Mouse (Mus musculus): ENCODE data around the gene Aven. TPM values are rescaled to one million over a fixed set of nuclear protein-coding genes. Genes with fewer than 3 reads are reported as not detected.
A peak's percentile ranks its signal among the peaks of the same experiment; 100 is the strongest.

The Aven gene
- polyA plus RNA-seq, 1 experiment from 2014 or later: 6.5 TPM

- H3K27ac ChIP-seq: peak overlapping the region; percentile 99
- peak overlapping the region; percentile 73 for H3K4me3 ChIP-seq
- peak overlapping the region; percentile 71 for H3K4me2 ChIP-seq
- peaks cover 14% of the 10 kb centered on the region for H3K4me1 ChIP-seq
- H3K27me3 ChIP-seq: no peaks in the 10 kb centered on the region
- ATAC-seq (ENCODE audit: insufficient number of reproducible peaks, insufficient read depth, low FRiP score, low TSS enrichment, low read depth): no peak
- 8% methylated on average over 9 of the region's 9 CpGs for WGBS
- H3K9ac ChIP-seq: peak overlapping the region; percentile 99
- H3K36me3 ChIP-seq: no peaks in the 10 kb centered on the region
- no peaks in the 10 kb centered on the region for H3K9me3 ChIP-seq
Measured at GRCm38 (mm10) chr2:112492431-112492855, 321 bp upstream of the Aven start.

GRCm38 (mm10) chr2:112493539-112494260 is 936 bp downstream of the Aven start:
- Histone ChIP-seq H3K4me2 (peak overlapping the region; percentile 71), H3K9ac (peak overlapping the region; percentile 99), H3K27ac (peak overlapping the region; percentile 99), H3K27me3 (no peaks in the 10 kb centered on the region), H3K36me3 (no peaks in the 10 kb centered on the region), H3K4me3 (peak overlapping the region; percentile 73), H3K4me1 (peaks cover 14% of the 10 kb centered on the region), H3K9me3 (no peaks in the 10 kb centered on the region)
- WGBS: 46% methylated on average over 11 of the region's 11 CpGs
- ATAC-seq (ENCODE audit: insufficient number of reproducible peaks, insufficient read depth, low FRiP score, low TSS enrichment, low read depth): peak; percentile 22; the same call in 1 of the 2 replicates

DNA sequence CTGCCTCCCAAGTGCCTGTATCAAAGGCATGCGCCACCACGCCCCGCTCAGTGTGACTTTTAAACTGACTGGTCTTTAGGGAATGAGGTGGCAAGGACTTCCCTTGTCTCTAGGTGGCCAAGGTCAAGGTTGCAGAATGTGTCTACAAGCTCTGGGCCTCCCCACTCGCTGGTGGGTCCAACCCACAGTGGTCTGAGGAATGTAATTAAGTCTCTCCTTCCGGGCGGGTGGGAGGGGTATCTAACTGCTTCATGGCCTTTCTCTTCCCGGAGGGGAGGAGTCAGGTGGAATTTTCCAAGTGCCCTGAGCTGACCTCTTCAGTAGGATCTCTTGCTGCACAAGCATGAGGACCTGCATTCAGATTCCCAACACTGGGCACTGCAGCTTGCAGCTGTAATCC is 5.1 kb downstream of the Aven start:
- H3K36me3 ChIP-seq: no peaks in the 10 kb centered on the region
- no peak overlapping the region for H3K4me3 ChIP-seq
- no peak overlapping the region for H3K4me2 ChIP-seq
- no peaks in the 10 kb centered on the region for H3K9me3 ChIP-seq
- no peak for ATAC-seq (ENCODE audit: insufficient number of reproducible peaks, insufficient read depth, low FRiP score, low TSS enrichment, low read depth)
- H3K27me3 ChIP-seq: no peaks in the 10 kb centered on the region
- H3K27ac ChIP-seq: no peak overlapping the region
- peaks cover 7% of the 10 kb centered on the region; the same call in 1 of the 2 replicates for H3K4me1 ChIP-seq
- H3K9ac ChIP-seq: no peak overlapping the region
- WGBS: 61% methylated on average over 7 of the region's 7 CpGs

DNA sequence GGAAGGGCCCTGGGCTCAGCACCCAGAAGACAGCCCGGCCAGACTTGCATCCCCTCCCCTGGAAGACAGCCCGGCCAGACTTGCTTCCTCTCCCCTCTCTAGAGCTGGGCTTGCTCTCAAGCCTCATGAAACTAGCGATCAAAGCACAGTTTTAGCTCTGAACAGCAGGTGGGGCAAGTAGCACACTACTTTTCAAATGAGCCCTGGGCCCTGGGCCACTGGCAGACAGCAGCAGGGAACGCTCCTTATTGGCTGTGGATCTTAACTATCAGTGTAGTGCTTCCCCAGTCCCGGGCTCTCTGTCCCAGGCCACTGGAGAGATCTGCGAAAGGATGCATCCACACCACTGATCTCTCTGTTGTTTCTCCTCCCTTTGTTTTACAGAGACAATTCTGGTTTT is 8.4 kb downstream of the Aven start:
- ATAC-seq (ENCODE audit: insufficient number of reproducible peaks, insufficient read depth, low FRiP score, low TSS enrichment, low read depth): no peak
- no peaks in the 10 kb centered on the region for H3K27me3 ChIP-seq
- WGBS: 5% methylated on average over 6 of the region's 6 CpGs
- H3K27ac ChIP-seq: no peak overlapping the region
- H3K4me2 ChIP-seq: peak overlapping the region; percentile 18; the same call in 1 of the 2 replicates
- 0 out of 2 replicates have a peak overlapping the region, but pooled peaks have one; percentile 40 for H3K9ac ChIP-seq
- H3K36me3 ChIP-seq: no peaks in the 10 kb centered on the region
- H3K4me3 ChIP-seq: no peak overlapping the region
- H3K9me3 ChIP-seq: no peaks in the 10 kb centered on the region
- peaks cover 3% of the 10 kb centered on the region; the same call in 1 of the 2 replicates for H3K4me1 ChIP-seq

- H3K4me2 ChIP-seq: no peak overlapping the region
- H3K4me1 ChIP-seq: peaks cover 3% of the 10 kb centered on the region; the same call in 1 of the 2 replicates
- no peak overlapping the region for H3K4me3 ChIP-seq
- H3K27me3 ChIP-seq: no peaks in the 10 kb centered on the region
- no peaks in the 10 kb centered on the region for H3K9me3 ChIP-seq
- ATAC-seq (ENCODE audit: insufficient number of reproducible peaks, insufficient read depth, low FRiP score, low TSS enrichment, low read depth): no peak
- H3K9ac ChIP-seq: no peak overlapping the region
- 86% methylated on average over 6 of the region's 6 CpGs for WGBS
- no peak overlapping the region for H3K27ac ChIP-seq
- no peaks in the 10 kb centered on the region for H3K36me3 ChIP-seq
Measured at GRCm38 (mm10) chr2:112503978-112504377, 11.2 kb downstream of the Aven start.

GRCm38 (mm10) chr2:112506841-112507435 is 14.2 kb downstream of the Aven start:
- ATAC-seq (ENCODE audit: insufficient number of reproducible peaks, insufficient read depth, low FRiP score, low TSS enrichment, low read depth): no peak
- 80% methylated on average over 5 of the region's 5 CpGs for WGBS
- no peaks in the 10 kb centered on the region for H3K4me1 ChIP-seq
- no peaks in the 10 kb centered on the region for H3K27me3 ChIP-seq
- H3K27ac ChIP-seq: no peak overlapping the region
- H3K36me3 ChIP-seq: no peaks in the 10 kb centered on the region
- H3K4me2 ChIP-seq: no peak overlapping the region
- no peaks in the 10 kb centered on the region for H3K9me3 ChIP-seq
- H3K9ac ChIP-seq: no peak overlapping the region
- no peak overlapping the region for H3K4me3 ChIP-seq

- no peak overlapping the region for H3K9ac ChIP-seq
- no peak overlapping the region for H3K27ac ChIP-seq
- no peaks in the 10 kb centered on the region for H3K4me1 ChIP-seq
- no peak for ATAC-seq (ENCODE audit: insufficient number of reproducible peaks, insufficient read depth, low FRiP score, low TSS enrichment, low read depth)
- no peaks in the 10 kb centered on the region for H3K36me3 ChIP-seq
- no peak overlapping the region for H3K4me3 ChIP-seq
- H3K9me3 ChIP-seq: no peaks in the 10 kb centered on the region
- 91% methylated on average over 1 of the region's 1 CpGs for WGBS
- H3K4me2 ChIP-seq: no peak overlapping the region
- H3K27me3 ChIP-seq: no peaks in the 10 kb centered on the region
Measured at GRCm38 (mm10) chr2:112507444-112507843, 14.7 kb downstream of the Aven start.

GRCm38 (mm10) chr2:112510140-112510539 is 17.4 kb downstream of the Aven start:
- no peak for ATAC-seq (ENCODE audit: insufficient number of reproducible peaks, insufficient read depth, low FRiP score, low TSS enrichment, low read depth)
- WGBS: 83% methylated on average over 4 of the region's 4 CpGs
- Histone ChIP-seq H3K27ac (no peak overlapping the region), H3K4me2 (no peak overlapping the region), H3K9ac (no peak overlapping the region), H3K27me3 (no peaks in the 10 kb centered on the region), H3K9me3 (no peaks in the 10 kb centered on the region), H3K36me3 (no peaks in the 10 kb centered on the region), H3K4me3 (no peak overlapping the region), H3K4me1 (no peaks in the 10 kb centered on the region)

GRCm38 (mm10) chr2:112513036-112513435 is 20.3 kb downstream of the Aven start:
- no peak for ATAC-seq (ENCODE audit: insufficient number of reproducible peaks, insufficient read depth, low FRiP score, low TSS enrichment, low read depth)
- Histone ChIP-seq H3K4me3 (no peak overlapping the region), H3K9ac (no peak overlapping the region), H3K4me2 (no peak overlapping the region), H3K4me1 (0 out of 2 replicates have a peak, but pooled peaks cover 4% of the 10 kb centered on the region), H3K36me3 (no peaks in the 10 kb centered on the region), H3K27ac (no peak overlapping the region), H3K27me3 (no peaks in the 10 kb centered on the region), H3K9me3 (no peaks in the 10 kb centered on the region)
- 100% methylated on average over 1 of the region's 1 CpGs for WGBS

DNA sequence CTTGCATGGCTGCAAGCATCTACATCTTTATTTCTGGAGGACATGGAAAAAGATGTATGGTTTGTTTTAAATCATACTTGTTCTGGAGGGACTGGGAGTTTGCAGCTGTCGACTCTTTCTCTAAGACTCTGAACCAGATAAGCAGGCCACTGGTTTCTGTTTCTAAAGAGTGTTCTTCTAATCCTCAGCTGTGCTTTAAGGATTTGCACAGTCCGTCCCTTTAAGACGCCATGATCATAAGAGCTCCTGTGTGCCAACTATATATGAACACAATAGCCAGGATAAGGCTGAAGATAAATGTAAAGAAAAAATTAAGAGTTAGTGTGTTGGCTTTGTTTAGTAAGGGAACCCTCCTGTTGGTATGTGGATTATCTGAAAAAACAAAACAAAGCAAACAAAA is 24.0 kb downstream of the Aven start:
- Histone ChIP-seq H3K27me3 (no peaks in the 10 kb centered on the region), H3K36me3 (no peaks in the 10 kb centered on the region), H3K9ac (no peak overlapping the region), H3K27ac (no peak overlapping the region), H3K9me3 (no peaks in the 10 kb centered on the region), H3K4me2 (no peak overlapping the region), H3K4me3 (no peak overlapping the region), H3K4me1 (0 out of 2 replicates have a peak, but pooled peaks cover 4% of the 10 kb centered on the region)
- WGBS: 79% methylated on average over 3 of the region's 3 CpGs
- no peak for ATAC-seq (ENCODE audit: insufficient number of reproducible peaks, insufficient read depth, low FRiP score, low TSS enrichment, low read depth)

DNA sequence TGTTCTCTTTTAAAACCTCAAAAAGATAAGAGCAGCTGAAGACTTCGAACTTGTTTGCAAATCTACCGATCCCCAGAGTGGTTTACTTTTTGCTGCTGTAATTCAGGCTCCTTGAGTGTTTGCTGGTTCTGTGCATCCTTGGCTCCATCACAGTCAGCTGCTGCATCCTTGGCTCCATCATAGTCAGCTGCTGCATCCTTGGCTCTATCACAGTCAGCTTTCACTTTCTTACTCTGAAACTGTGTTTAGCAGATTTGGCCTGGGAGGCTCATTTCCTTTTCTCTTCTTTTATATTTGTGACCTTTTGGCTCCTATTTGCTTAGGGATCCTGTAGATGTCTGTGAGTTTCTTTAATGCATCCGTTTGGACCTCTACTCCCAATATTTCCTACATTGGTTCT is 24.5 kb downstream of the Aven start:
- Histone ChIP-seq H3K4me2 (no peak overlapping the region), H3K4me3 (no peak overlapping the region), H3K4me1 (0 out of 2 replicates have a peak, but pooled peaks cover 4% of the 10 kb centered on the region), H3K27ac (no peak overlapping the region), H3K36me3 (no peaks in the 10 kb centered on the region), H3K9ac (no peak overlapping the region), H3K27me3 (no peaks in the 10 kb centered on the region), H3K9me3 (no peaks in the 10 kb centered on the region)
- 89% methylated on average over 3 of the region's 3 CpGs for WGBS
- no peak for ATAC-seq (ENCODE audit: insufficient number of reproducible peaks, insufficient read depth, low FRiP score, low TSS enrichment, low read depth)

DNA sequence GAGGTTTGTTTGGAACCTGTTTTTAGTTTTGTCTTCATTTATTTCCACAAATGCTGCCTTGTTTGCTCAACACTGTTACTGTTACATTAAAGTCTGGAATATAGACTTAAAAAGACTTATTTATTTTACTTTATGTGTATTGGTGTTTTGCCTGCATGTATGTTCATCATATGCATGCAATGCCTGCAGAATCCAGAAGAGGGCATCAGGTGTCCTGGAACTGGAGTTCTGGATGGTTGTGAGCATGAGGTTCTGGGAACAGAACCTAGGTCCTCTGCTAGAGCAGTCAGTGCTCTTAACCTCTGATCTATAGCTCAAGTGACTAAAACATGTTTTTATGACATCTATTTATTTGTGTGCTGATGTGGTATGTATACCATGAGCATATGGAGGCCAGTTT is 25.8 kb downstream of the Aven start:
- Histone ChIP-seq H3K4me2 (no peak overlapping the region), H3K4me3 (no peak overlapping the region), H3K27me3 (no peaks in the 10 kb centered on the region), H3K9ac (no peak overlapping the region), H3K9me3 (no peaks in the 10 kb centered on the region), H3K36me3 (no peaks in the 10 kb centered on the region), H3K4me1 (0 out of 2 replicates have a peak, but pooled peaks cover 4% of the 10 kb centered on the region), H3K27ac (no peak overlapping the region)
- no peak for ATAC-seq (ENCODE audit: insufficient number of reproducible peaks, insufficient read depth, low FRiP score, low TSS enrichment, low read depth)

Measured in embryonic facial prominence, embryonic 13.5 days (tissue).